ENCODE assay signal across 21 mouse cellular contexts in genomic region chr5:34235056-34235455, GRCm38 (mm10). TPM values are rescaled to one million over a fixed set of nuclear protein-coding genes. Genes with fewer than 3 reads are reported as not detected.
"Had no signal": no experiment of that assay in that cellular context is flagged by ENCODE, and none has a peak within 500 bp of the region (broad histone marks: within the 10 kb centered on the region; RNA-seq: fewer than 3 reads in every experiment).

No protein-coding gene starts in this region.

- H3K9ac ChIP-seq: limb, embryonic 15.5 days; liver, embryonic 12.5 days; lung, embryonic 14.5 days; midbrain, embryonic 12.5 days; neural tube, embryonic 13.5 days had no signal

- H3K27ac ChIP-seq: kidney, postnatal 0 days; limb, embryonic 15.5 days; liver, embryonic 12.5 days; midbrain, embryonic 12.5 days; neural tube, embryonic 13.5 days had no signal

- H3K9me3 ChIP-seq: limb, embryonic 15.5 days; liver, embryonic 12.5 days; midbrain, embryonic 12.5 days; neural tube, embryonic 13.5 days had no signal

- H3K4me1 ChIP-seq: liver, embryonic 12.5 days; midbrain, embryonic 12.5 days; neural tube, embryonic 13.5 days had no signal

- DNase-seq: kidney, adult 8-10 months; kidney, postnatal 36 days; layer of hippocampus, adult 9-11 months; layer of hippocampus, postnatal 36 days; lung, embryonic 14.5 days; lung, postnatal 10 days; lung, postnatal 4 days; retina, postnatal 1 day; right cerebral cortex, postnatal 4 days; spleen, adult 18-20 months; thymus, postnatal 25 days had no signal

- H3K36me3 ChIP-seq: limb, embryonic 15.5 days; liver, embryonic 12.5 days; midbrain, embryonic 12.5 days had no signal

- H3K4me2 ChIP-seq: limb, embryonic 15.5 days; liver, embryonic 12.5 days; lung, embryonic 14.5 days; midbrain, embryonic 12.5 days; neural tube, embryonic 13.5 days had no signal

- ATAC-seq: liver, embryonic 12.5 days; midbrain, embryonic 16.5 days had no signal

- H3K4me3 ChIP-seq: limb, embryonic 15.5 days; liver, embryonic 12.5 days; midbrain, embryonic 12.5 days; neural tube, embryonic 13.5 days had no signal

- H3K27me3 ChIP-seq: limb, embryonic 15.5 days; midbrain, embryonic 12.5 days; neural tube, embryonic 13.5 days had no signal

RNA-seq across cellular contexts. Expression of gene Zfyve28, which starts 53.2 kb away (rescaled TPM):
- total RNA-seq: megakaryocyte-erythroid progenitor cell, adult 5-6 weeks had no signal
- polyA plus RNA-seq: liver, embryonic 12.5 days had no signal

RNA-seq across cellular contexts. Expression of gene Cfap99, which starts 53.3 kb away (rescaled TPM):
- total RNA-seq: megakaryocyte-erythroid progenitor cell, adult 5-6 weeks had no signal
- polyA plus RNA-seq: kidney, postnatal 0 days; limb, embryonic 11.5 days; limb, embryonic 15.5 days; liver, embryonic 12.5 days; liver, embryonic 16.5 days; lung, embryonic 14.5 days; midbrain, embryonic 12.5 days; neural tube, embryonic 13.5 days; stomach, embryonic 14.5 days had no signal
